Mouse (Mus musculus) kidney, postnatal 0 days (tissue): ENCODE results near the gene Zfp69. TPM values are rescaled to one million over a fixed set of nuclear protein-coding genes. Genes with fewer than 3 reads are reported as not detected.

ENCODE experiments used
- ATAC-seq: fragments of 200-750 bp; cut with Nextera tagmentation; replicated peaks from 2 replicates; pipeline ENCODE4 v1.8.0; 2017; ENCODE audit warnings: low read depth, moderate number of reproducible peaks, moderate TSS enrichment, moderate library complexity; ENCODE audit not compliant: low FRiP score
- DNase-seq: peaks from one replicate; pipeline ENCODE4 v3.0.0-alpha.2; 2016; ENCODE audit warnings: low spot score
- H3K27ac ChIP-seq: fragments of 300-500 bp; sonication (generic); 2 replicates; pipeline ENCODE4 v1.5.1; 2014; ENCODE audit warnings: mild to moderate bottlenecking
- H3K27me3 ChIP-seq: fragments of 300-500 bp; sonication (generic); 2 replicates; pipeline ENCODE4 v1.6.1; 2014; ENCODE audit warnings: low read length, mixed read lengths; ENCODE audit not compliant: insufficient read depth
- H3K36me3 ChIP-seq: fragments of 300-500 bp; sonication (generic); 2 replicates; pipeline ENCODE4 v1.6.1; 2014; ENCODE audit warnings: low read length, mixed read lengths; ENCODE audit not compliant: insufficient read depth
- H3K4me1 ChIP-seq: fragments of 300-500 bp; sonication (generic); replicated peaks from 2 replicates; pipeline ENCODE4 v1.6.1; 2014; ENCODE audit warnings: antibody characterized with exemption, low read length, mixed read lengths; ENCODE audit not compliant: insufficient read depth
- H3K4me2 ChIP-seq: fragments of 300-500 bp; sonication (generic); 2 replicates; pipeline ENCODE4 v1.6.1; 2014; ENCODE audit warnings: mild to moderate bottlenecking, low read length, moderate library complexity, mixed read lengths
- H3K4me3 ChIP-seq: fragments of 300-500 bp; sonication (generic); replicated peaks from 2 replicates; pipeline ENCODE4 v1.5.1; 2014; ENCODE audit warnings: low read depth, low read length
- H3K9ac ChIP-seq: fragments of 300-500 bp; sonication (generic); 2 replicates; pipeline ENCODE4 v1.6.1; 2014; ENCODE audit warnings: low read depth, low read length
- H3K9me3 ChIP-seq: fragments of 300-500 bp; sonication (generic); replicated peaks from 2 replicates; pipeline ENCODE4 v1.6.1; 2016; ENCODE audit warnings: low read length, inconsistent platforms, mixed read lengths
- CTCF ChIP-seq: IDR thresholded peaks from 2 replicates; pipeline ENCODE4 v1.5.1; 2016; ENCODE audit warnings: antibody characterized with exemption, low read depth, mild to moderate bottlenecking, moderate library complexity
- WGBS: fragments of 180-500 bp; shearing (Covaris S2); extraction: QIAGEN DNeasy Blood & Tissue Kit; methylation state at CpG from one replicate; pipeline ENCODE4 v1.1.7; 2014; 5-methylcytosine and 5-hydroxymethylcytosine counted together
- polyA plus RNA-seq: library from polyadenylated mRNA; unstranded; fragments of >200 nt; fragmentation: Nextera tagmentation; extraction: Ambion mirVana; gene quantifications from 2 replicates; pipeline ENCODE4 v1.2.1, GENCODE M21; 2015

Zfp69 gene
- polyA plus RNA-seq, 1 experiment from 2014 or later: 6.0 TPM

DNA sequence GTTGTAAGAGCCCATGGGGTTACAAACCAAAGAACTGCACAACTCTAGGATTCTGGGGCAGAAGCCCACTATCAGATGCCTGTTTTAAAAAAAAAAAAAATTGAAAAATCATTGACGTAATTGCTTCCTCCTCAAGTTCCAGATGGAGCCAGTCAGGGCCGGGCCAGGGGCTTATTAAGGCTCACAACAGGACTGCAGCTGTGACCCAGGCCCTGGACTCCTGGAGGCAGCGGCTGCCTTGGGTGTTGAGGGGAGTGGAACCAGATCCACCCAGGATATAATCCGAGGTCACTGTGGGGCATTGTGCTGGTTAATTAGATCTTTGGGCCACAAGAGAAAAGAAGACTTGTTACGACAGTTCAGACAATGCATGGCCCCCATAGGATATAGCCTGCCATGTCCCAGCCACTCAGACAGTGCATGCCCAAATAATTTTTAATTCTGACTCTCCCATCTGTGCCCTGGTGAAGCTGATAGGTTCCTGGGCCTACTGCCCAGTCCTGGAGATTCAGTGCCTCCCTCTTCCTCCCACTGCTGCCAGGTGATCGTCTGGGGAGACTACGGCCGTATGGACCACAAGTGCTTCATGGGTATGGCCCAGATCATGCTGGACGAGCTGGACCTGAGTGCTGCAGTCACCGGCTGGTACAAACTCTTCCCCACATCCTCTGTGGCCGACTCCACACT lies 60.6 kb downstream of the Zfp69 start:
- 62% methylated on average over 11 of the region's 11 CpGs for WGBS
- Histone ChIP-seq H3K9ac (no peak overlapping the region), H3K4me2 (no peak overlapping the region), H3K4me3 (no peak overlapping the region), H3K27me3 (no peaks in the 10 kb centered on the region), H3K27ac (no peak overlapping the region), H3K9me3 (no peaks in the 10 kb centered on the region), H3K4me1 (no peaks in the 10 kb centered on the region), H3K36me3 (no peaks in the 10 kb centered on the region)
- ATAC-seq (no peak), DNase-seq (no peak)
- no peak for TF ChIP-seq CTCF

DNA sequence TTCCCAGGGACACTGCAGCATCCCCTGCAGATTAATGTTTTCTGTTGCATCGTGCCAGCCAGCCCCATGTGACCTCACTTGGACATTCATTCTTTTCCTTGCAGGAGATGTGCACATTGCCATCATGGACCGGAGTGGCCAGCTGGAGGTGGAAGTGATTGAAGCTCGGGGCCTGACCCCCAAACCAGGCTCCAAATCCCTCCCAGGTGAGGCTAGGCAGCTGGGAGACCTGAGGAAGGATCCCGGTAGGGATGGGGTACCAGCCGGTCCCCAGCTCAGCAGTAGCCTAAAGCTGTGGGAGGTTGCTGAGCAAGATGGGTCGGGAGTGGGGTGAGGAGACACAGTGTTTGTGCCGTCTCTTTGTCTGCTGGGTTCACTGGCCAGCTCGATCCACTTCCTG lies 62.6 kb downstream of the Zfp69 start:
- TF ChIP-seq CTCF: no peak
- H3K36me3 ChIP-seq: no peaks in the 10 kb centered on the region
- 56% methylated on average over 8 of the region's 8 CpGs for WGBS

DNA sequence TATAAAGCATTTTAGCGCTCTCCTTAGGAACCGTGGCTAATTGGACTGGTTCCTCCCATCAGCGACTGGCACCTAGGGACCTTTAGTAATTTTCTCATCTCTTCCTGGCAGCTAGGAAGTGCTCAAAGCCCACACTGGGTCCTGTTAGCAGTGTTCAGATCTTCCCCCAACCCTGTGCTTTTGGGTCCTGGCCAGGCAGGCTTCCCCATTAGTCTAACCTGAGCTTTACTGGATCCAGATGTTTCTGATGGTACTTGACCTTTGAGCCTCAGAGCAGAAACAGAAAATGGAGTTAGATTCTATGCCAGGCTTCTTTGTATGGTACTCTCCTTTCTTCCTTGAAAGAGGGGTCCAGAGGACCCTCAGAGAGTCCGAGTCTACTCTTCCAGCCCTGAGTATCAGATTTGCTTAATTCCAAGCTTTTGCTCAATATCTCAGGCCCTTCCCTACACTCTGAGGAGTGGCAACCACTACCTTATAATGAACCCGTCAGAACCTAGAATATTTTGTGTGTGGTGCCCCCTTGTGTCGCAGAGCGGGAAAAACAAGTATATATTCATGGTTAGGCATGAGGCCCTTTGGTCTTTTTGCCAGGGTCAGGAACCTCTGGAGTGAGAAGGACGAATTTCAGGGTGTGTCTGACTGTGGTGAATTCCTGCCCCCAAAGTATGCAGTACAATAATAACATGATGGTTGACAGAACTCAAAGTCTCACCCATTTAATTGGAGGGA lies 64.0 kb downstream of the Zfp69 start:
- Histone ChIP-seq H3K9me3 (no peaks in the 10 kb centered on the region), H3K4me3 (no peak overlapping the region), H3K4me2 (no peak overlapping the region), H3K27ac (no peak overlapping the region), H3K27me3 (no peaks in the 10 kb centered on the region), H3K36me3 (no peaks in the 10 kb centered on the region), H3K4me1 (no peaks in the 10 kb centered on the region), H3K9ac (no peak overlapping the region)
- DNase-seq (peak; percentile 64), ATAC-seq (no peak)
- TF ChIP-seq CTCF: peak; percentile 75
- 31% methylated on average over 8 of the region's 8 CpGs for WGBS

More for the DNA sequence above, 62.6 kb downstream of the Zfp69 start:
- H3K4me1 ChIP-seq: no peaks in the 10 kb centered on the region
- no peak overlapping the region for H3K27ac ChIP-seq
- H3K4me3 ChIP-seq: no peak overlapping the region
- no peak overlapping the region for H3K4me2 ChIP-seq
- no peaks in the 10 kb centered on the region for H3K9me3 ChIP-seq
- no peak for DNase-seq
- no peak for ATAC-seq
- no peak overlapping the region for H3K9ac ChIP-seq
- no peaks in the 10 kb centered on the region for H3K27me3 ChIP-seq

DNA sequence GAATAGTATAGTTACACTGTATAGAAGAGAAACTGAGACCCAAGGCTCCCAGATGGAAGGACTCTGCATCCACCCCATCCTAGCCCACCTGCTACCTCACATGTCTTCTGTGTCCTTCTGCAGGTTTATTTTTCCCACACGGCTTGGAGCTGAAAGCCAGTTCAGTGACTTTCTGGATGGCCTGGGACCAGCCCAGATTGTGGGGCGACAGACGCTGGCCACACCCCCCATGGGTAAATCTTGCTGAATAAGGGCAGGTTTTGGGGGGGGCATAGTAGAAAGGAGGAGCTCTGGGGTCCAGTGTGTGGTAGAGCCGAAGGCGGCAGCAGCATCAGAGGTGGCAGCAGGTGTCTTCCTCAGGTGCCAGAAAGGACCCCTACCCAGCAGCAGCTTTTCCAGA lies 64.7 kb downstream of the Zfp69 start:
- H3K4me3 ChIP-seq: no peak overlapping the region
- DNase-seq: no peak

DNA sequence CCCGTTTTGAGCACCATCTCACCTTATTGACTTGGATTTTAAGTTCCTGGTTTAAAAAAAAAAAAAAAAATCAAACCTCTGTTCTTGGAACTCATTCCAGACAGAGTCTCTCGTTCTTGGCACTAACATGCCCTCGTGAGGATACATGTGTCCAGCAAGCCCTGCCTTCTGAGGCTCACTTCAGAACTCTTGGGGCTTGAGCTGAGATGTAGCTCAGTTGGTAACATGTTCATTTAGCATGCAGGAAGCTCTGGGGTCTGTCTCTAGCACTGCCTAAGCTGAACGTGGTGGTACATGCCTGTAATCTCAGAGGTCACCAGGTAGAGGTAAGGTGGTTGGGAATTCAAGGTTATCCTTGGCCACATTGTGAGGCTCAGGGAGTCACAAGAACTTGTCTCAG lies 65.4 kb downstream of the Zfp69 start:
- ATAC-seq: no peak

More for the DNA sequence above, 64.7 kb downstream of the Zfp69 start:
- no peak for ATAC-seq
- WGBS: 79% methylated on average over 5 of the region's 5 CpGs
- Histone ChIP-seq H3K9me3 (no peaks in the 10 kb centered on the region), H3K9ac (no peak overlapping the region), H3K27me3 (no peaks in the 10 kb centered on the region), H3K4me1 (no peaks in the 10 kb centered on the region), H3K36me3 (no peaks in the 10 kb centered on the region), H3K27ac (no peak overlapping the region), H3K4me2 (no peak overlapping the region)
- TF ChIP-seq CTCF: no peak

DNA sequence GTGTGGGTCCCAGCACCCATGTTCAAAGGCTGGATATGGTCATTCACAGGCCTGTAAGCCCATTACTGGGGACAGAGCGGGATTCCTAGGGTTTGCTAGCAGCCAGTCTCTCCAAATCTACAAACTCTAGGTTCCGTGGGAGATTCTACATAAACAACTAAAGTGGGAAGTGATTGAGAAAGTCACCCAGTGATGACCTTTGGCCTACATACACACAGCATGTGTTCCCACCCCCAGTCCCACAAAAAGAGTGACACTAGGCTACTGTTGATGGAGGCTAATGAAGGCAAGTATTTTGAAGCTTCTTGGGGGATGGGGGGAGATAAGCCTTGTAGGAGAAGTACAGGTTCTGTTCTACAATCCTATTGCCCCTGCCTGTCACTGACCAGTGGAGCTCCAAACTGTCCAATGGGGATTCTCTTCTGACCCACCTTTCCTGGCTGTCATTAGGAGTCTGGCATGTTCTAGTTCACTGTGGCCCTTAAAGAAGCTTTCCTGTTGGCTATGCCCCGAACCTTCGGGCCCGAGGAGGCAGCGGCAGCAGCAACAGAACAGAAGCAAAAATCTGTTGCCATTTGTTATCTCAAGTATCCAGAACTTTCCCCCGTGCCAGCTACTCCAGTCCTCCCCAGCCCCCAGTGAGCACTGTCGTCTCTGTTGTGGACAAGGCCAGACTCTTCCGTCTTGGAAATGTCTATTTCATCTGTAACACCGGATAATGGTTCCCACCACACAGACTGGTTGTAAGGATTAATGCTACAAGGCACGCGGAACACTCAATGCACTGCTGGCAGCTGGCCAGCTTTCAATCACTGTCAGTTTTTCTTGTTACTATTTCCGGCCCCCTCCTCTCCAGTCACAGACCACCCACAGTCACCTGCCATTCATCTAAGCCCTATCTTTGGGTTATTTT lies 66.0 kb downstream of the Zfp69 start:
- Histone ChIP-seq H3K9ac (no peak overlapping the region), H3K4me3 (no peak overlapping the region), H3K9me3 (no peaks in the 10 kb centered on the region), H3K27ac (no peak overlapping the region), H3K27me3 (no peaks in the 10 kb centered on the region), H3K4me2 (no peak overlapping the region), H3K36me3 (no peaks in the 10 kb centered on the region), H3K4me1 (no peaks in the 10 kb centered on the region)
- no peak for ATAC-seq
- no peak for DNase-seq
- TF ChIP-seq CTCF: no peak
- 51% methylated on average over 13 of the region's 13 CpGs for WGBS

More for the DNA sequence above, 65.4 kb downstream of the Zfp69 start:
- WGBS: 34% methylated on average over 4 of the region's 4 CpGs
- no peak overlapping the region for H3K4me2 ChIP-seq
- H3K9me3 ChIP-seq: no peaks in the 10 kb centered on the region
- DNase-seq: no peak
- no peaks in the 10 kb centered on the region for H3K27me3 ChIP-seq
- no peak overlapping the region for H3K9ac ChIP-seq
- no peaks in the 10 kb centered on the region for H3K4me1 ChIP-seq
- no peak overlapping the region for H3K27ac ChIP-seq
- no peaks in the 10 kb centered on the region for H3K36me3 ChIP-seq
- no peak overlapping the region for H3K4me3 ChIP-seq
- no peak for TF ChIP-seq CTCF
